Mouse (Mus musculus) limb, embryonic 12.5 days (tissue): ENCODE measurements around the gene Nfix. TPM values are rescaled to one million over a fixed set of nuclear protein-coding genes. Genes with fewer than 3 reads are reported as not detected.

Experiments used
- ATAC-seq: fragments of 200-750 bp; cut with Nextera tagmentation; 2 replicates; pipeline ENCODE4 v1.8.0; 2017; ENCODE audit warnings: low read depth, moderate TSS enrichment; ENCODE audit not compliant: insufficient number of reproducible peaks, insufficient read depth, low FRiP score, low TSS enrichment
- H3K27ac ChIP-seq: fragments of 300-500 bp; sonication (generic); 2 replicates; pipeline ENCODE4 v1.5.1; 2016; ENCODE audit warnings: mild to moderate bottlenecking, moderate library complexity
- H3K27me3 ChIP-seq: fragments of 300-500 bp; sonication (generic); 2 replicates; pipeline ENCODE4 v1.6.1; 2016; ENCODE audit warnings: mild to moderate bottlenecking, moderate library complexity
- H3K36me3 ChIP-seq: fragments of 300-500 bp; sonication (generic); 2 replicates; pipeline ENCODE4 v1.6.1; 2016; ENCODE audit warnings: mild to moderate bottlenecking, moderate library complexity
- H3K4me1 ChIP-seq: fragments of 300-500 bp; sonication (generic); replicated peaks from 2 replicates; pipeline ENCODE4 v1.6.1; 2016
- H3K4me2 ChIP-seq: fragments of 300-500 bp; sonication (generic); 2 replicates; pipeline ENCODE4 v1.6.1; 2016; ENCODE audit warnings: mild to moderate bottlenecking, moderate library complexity
- H3K4me3 ChIP-seq: fragments of 300-500 bp; sonication (generic); replicated peaks from 2 replicates; pipeline ENCODE4 v1.5.1; 2016; ENCODE audit warnings: mild to moderate bottlenecking
- H3K9ac ChIP-seq: fragments of 300-500 bp; sonication (generic); replicated peaks from 2 replicates; pipeline ENCODE4 v1.6.1; 2016; ENCODE audit warnings: mild to moderate bottlenecking, moderate library complexity
- H3K9me3 ChIP-seq: fragments of 300-500 bp; sonication (generic); 2 replicates; pipeline ENCODE4 v1.6.1; 2016; ENCODE audit warnings: mild to moderate bottlenecking, moderate library complexity
- WGBS: fragments of 180-500 bp; shearing (Covaris S2); methylation state at CpG from one replicate; pipeline ENCODE4 v1.1.7; 2016; 5-methylcytosine and 5-hydroxymethylcytosine counted together
- polyA plus RNA-seq: library from polyadenylated mRNA; unstranded; fragments of >200 nt; fragmentation: Nextera tagmentation; extraction: Ambion mirVana; gene quantifications from 2 replicates; pipeline ENCODE4 v1.2.1, GENCODE M21; 2016

The Nfix gene
- polyA plus RNA-seq, 1 experiment from 2014 or later, result 14.5 TPM

- ATAC-seq, result peak; percentile 77; the same call in 1 of the 2 replicates
- H3K36me3 ChIP-seq, result no peaks in the 10 kb centered on the region
- H3K27me3 ChIP-seq, result peaks cover 66% of the 10 kb centered on the region
- H3K4me3 ChIP-seq, result peak overlapping the region; percentile 34
- H3K9ac ChIP-seq, result 0 out of 2 replicates have a peak overlapping the region, but pooled peaks have one; percentile 44
- H3K4me2 ChIP-seq, result peak overlapping the region; percentile 61
- peaks cover 4% of the 10 kb centered on the region; the same call in 1 of the 2 replicates for H3K9me3 ChIP-seq
- WGBS, result 3% methylated on average over 32 of the region's 32 CpGs
- peak overlapping the region; percentile 50; the same call in 1 of the 2 replicates for H3K27ac ChIP-seq
- peaks cover 15% of the 10 kb centered on the region for H3K4me1 ChIP-seq
Measured at GRCm38 (mm10) chr8:84810896-84811295, 10.8 kb upstream of the Nfix start.

- ATAC-seq, result no peak
- Histone ChIP-seq H3K9ac (no peak overlapping the region), H3K27me3 (peaks cover 67% of the 10 kb centered on the region), H3K27ac (no peak overlapping the region), H3K4me3 (no peak overlapping the region), H3K36me3 (no peaks in the 10 kb centered on the region), H3K4me1 (peaks cover 10% of the 10 kb centered on the region), H3K9me3 (peaks cover 5% of the 10 kb centered on the region; the same call in 1 of the 2 replicates), H3K4me2 (no peak overlapping the region)
- WGBS, result 81% methylated on average over 5 of the region's 5 CpGs
Measured at GRCm38 (mm10) chr8:84809941-84810280, 9.8 kb upstream of the Nfix start.

GRCm38 (mm10) chr8:84809109-84809940, 9.2 kb upstream of the Nfix start:
- Histone ChIP-seq H3K9me3 (peaks cover 5% of the 10 kb centered on the region; the same call in 1 of the 2 replicates), H3K36me3 (no peaks in the 10 kb centered on the region), H3K4me1 (peaks cover 4% of the 10 kb centered on the region), H3K27ac (no peak overlapping the region), H3K27me3 (peaks cover 67% of the 10 kb centered on the region), H3K4me3 (no peak overlapping the region), H3K9ac (no peak overlapping the region), H3K4me2 (no peak overlapping the region)
- 61% methylated on average over 12 of the region's 12 CpGs for WGBS
- ATAC-seq, result no peak

DNA sequence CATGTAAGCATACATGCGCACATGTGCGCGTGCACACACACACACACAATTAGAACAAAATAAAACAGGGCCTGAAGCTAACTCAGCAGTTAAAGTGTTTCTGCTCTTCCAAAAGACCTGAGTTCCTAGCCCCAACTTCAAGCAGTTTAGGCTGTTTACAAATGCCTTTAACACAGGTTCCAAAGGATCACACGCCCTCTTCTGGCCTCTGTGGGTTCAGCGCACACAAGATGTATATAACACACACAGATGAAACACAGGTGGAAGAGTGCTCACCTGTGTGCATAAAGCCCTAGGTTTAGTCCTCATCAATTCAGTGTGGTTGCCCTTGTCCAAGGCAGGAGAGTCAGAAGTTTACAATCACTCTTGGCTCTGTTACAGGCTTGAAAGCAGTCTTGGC, 5.9 kb upstream of the Nfix start:
- Histone ChIP-seq H3K27me3 (peaks cover 70% of the 10 kb centered on the region), H3K9ac (no peak overlapping the region), H3K4me1 (peaks cover 17% of the 10 kb centered on the region), H3K9me3 (peaks cover 5% of the 10 kb centered on the region; the same call in 1 of the 2 replicates), H3K4me3 (no peak overlapping the region), H3K4me2 (no peak overlapping the region), H3K27ac (no peak overlapping the region), H3K36me3 (no peaks in the 10 kb centered on the region)
- WGBS, result 95% methylated on average over 5 of the region's 5 CpGs
- no peak for ATAC-seq

GRCm38 (mm10) chr8:84799136-84799931, 810 bp downstream of the Nfix start:
- Histone ChIP-seq H3K4me3 (peak overlapping the region; percentile 76), H3K9me3 (no peaks in the 10 kb centered on the region), H3K36me3 (peaks cover 12% of the 10 kb centered on the region), H3K4me1 (peaks cover 42% of the 10 kb centered on the region), H3K27me3 (peaks cover 85% of the 10 kb centered on the region), H3K4me2 (peak overlapping the region; percentile 89), H3K27ac (peak overlapping the region; percentile 74), H3K9ac (peak overlapping the region; percentile 95)
- 1% methylated on average over 80 of the region's 108 CpGs for WGBS
- peak; percentile 27; the same call in 1 of the 2 replicates for ATAC-seq

DNA sequence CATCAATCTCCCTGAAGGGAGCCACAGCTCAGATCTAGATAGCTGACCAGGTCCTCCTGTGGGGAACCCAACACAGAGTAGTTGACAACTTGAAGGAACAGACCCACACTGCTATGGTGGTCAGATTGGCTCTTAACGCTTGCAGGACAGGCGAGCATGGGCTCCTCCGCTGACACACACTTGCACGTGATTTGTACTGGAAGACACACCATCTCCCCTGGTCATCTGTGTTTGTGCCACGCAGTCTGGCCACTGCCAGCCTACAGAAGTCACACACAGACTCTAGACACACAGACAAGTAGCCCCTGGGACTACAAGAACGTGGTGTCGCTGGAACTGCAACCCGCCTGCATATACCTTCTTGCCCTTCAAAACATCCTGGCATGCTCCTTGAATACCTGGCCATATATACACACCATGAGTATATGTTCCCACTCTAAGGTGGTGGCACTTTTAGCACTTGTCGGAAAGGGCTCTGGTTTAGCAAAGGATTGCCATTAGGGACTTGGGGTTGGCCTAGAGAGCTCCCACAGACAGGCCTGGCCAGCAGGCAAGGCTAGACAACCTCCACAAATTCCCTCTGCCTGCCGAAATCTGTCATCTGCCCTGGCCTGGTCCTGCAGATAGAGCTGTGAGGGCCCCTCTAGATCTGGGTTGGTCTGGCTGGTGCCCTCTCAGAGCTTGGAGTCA, 1.6 kb downstream of the Nfix start:
- Histone ChIP-seq H3K27me3 (peaks cover 85% of the 10 kb centered on the region), H3K4me3 (peak overlapping the region; percentile 76), H3K4me1 (peaks cover 47% of the 10 kb centered on the region), H3K27ac (0 out of 2 replicates have a peak overlapping the region, but pooled peaks have one; percentile 74), H3K4me2 (peak overlapping the region; percentile 89), H3K36me3 (peaks cover 12% of the 10 kb centered on the region), H3K9me3 (no peaks in the 10 kb centered on the region), H3K9ac (peak overlapping the region; percentile 95)
- WGBS, result 39% methylated on average over 10 of the region's 10 CpGs
- no peak for ATAC-seq

DNA sequence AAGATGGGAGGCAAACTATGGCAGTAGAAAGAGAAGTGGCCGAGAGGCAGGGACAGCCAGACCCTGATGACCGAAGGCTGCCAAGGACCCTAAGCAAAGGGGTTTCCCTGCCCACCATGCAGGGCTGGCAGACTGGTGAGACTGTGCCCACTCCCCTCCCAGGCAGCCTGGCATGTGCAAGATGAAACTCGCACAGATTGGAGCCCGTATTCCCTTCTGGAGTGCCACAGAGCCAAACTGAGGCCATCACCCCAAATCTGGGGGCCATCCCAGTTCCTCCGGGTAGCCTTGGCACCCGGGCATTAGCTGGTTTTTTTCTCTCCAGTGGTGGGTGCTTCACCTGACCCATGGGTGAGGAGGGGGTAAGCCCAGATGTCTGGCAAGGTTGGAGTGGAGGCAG, 2.2 kb downstream of the Nfix start:
- Histone ChIP-seq H3K4me2 (peak overlapping the region; percentile 89), H3K4me3 (peak overlapping the region; percentile 76)

GRCm38 (mm10) chr8:84797256-84797797, 2.8 kb downstream of the Nfix start:
- H3K9ac ChIP-seq, result no peak overlapping the region
- H3K4me3 ChIP-seq, result 0 out of 2 replicates have a peak overlapping the region, but pooled peaks have one; percentile 1
- peaks cover 39% of the 10 kb centered on the region for H3K4me1 ChIP-seq
- H3K27ac ChIP-seq, result no peak overlapping the region
- ATAC-seq, result no peak
- peaks cover 12% of the 10 kb centered on the region for H3K36me3 ChIP-seq
- no peak overlapping the region for H3K4me2 ChIP-seq
- 77% methylated on average over 15 of the region's 15 CpGs for WGBS
- peaks cover 90% of the 10 kb centered on the region for H3K27me3 ChIP-seq
- H3K9me3 ChIP-seq, result no peaks in the 10 kb centered on the region

More for the DNA sequence above, 2.2 kb downstream of the Nfix start:
- Histone ChIP-seq H3K4me1 (peaks cover 43% of the 10 kb centered on the region), H3K27ac (no peak overlapping the region), H3K9me3 (no peaks in the 10 kb centered on the region), H3K36me3 (peaks cover 12% of the 10 kb centered on the region), H3K27me3 (peaks cover 88% of the 10 kb centered on the region), H3K9ac (no peak overlapping the region)
- ATAC-seq, result no peak
- 71% methylated on average over 6 of the region's 6 CpGs for WGBS

- H3K9ac ChIP-seq, result peak overlapping the region; percentile 47; the same call in 1 of the 2 replicates
Measured at GRCm38 (mm10) chr8:84794486-84794885, 5.7 kb downstream of the Nfix start.

GRCm38 (mm10) chr8:84793791-84794485, 6.2 kb downstream of the Nfix start:
- Histone ChIP-seq H3K27me3 (peaks cover 97% of the 10 kb centered on the region), H3K4me2 (peak overlapping the region; percentile 22), H3K9ac (peak overlapping the region; percentile 47), H3K4me3 (0 out of 2 replicates have a peak overlapping the region, but pooled peaks have one; percentile 7), H3K4me1 (peaks cover 49% of the 10 kb centered on the region), H3K36me3 (peaks cover 12% of the 10 kb centered on the region), H3K9me3 (no peaks in the 10 kb centered on the region), H3K27ac (no peak overlapping the region)
- no peak for ATAC-seq
- 51% methylated on average over 13 of the region's 13 CpGs for WGBS

More at GRCm38 (mm10) chr8:84794486-84794885, 5.7 kb downstream of the Nfix start:
- Histone ChIP-seq H3K4me1 (peaks cover 45% of the 10 kb centered on the region), H3K27ac (0 out of 2 replicates have a peak overlapping the region, but pooled peaks have one; percentile 12), H3K4me3 (no peak overlapping the region), H3K36me3 (peaks cover 12% of the 10 kb centered on the region), H3K27me3 (peaks cover 96% of the 10 kb centered on the region), H3K9me3 (no peaks in the 10 kb centered on the region), H3K4me2 (peak overlapping the region; percentile 22; the same call in 1 of the 2 replicates)
- no peak for ATAC-seq
- WGBS, result 53% methylated on average over 7 of the region's 7 CpGs
